Mouse (Mus musculus) small intestine, adult 2 months (tissue): ENCODE measurements around the gene 2310034C09Rik.

Experiments
- CTCF ChIP-seq: fragments of 200-500 bp; IDR thresholded peaks from 2 replicates; pipeline ENCODE4 v1.5.1; 2012; ENCODE audit warnings: low read depth, mild to moderate bottlenecking, control low read depth, inconsistent platforms, low read length, moderate library complexity, mixed read lengths; ENCODE audit not compliant: insufficient replicate concordance, insufficient read length; ENCODE audit errors: extremely low read depth
- POLR2A ChIP-seq: fragments of 200-500 bp; IDR thresholded peaks from 2 replicates; pipeline ENCODE4 v1.6.1; 2012; ENCODE audit warnings: low read depth, mild to moderate bottlenecking, control low read depth, inconsistent platforms, low read length, moderate library complexity

- TF ChIP-seq CTCF (no peak), POLR2A (no peak)
Observed at GRCm38 (mm10) chr16:88735391-88735790, 23.3 kb upstream of the 2310034C09Rik start.
